Mouse (Mus musculus) midbrain, embryonic 14.5 days (tissue): ENCODE data around the gene Gm10644. TPM values are rescaled to one million over a fixed set of nuclear protein-coding genes. Genes with fewer than 3 reads are reported as not detected.

Experiments used
- ATAC-seq: fragments of 200-750 bp; cut with Nextera tagmentation; 2 replicates; pipeline ENCODE4 v1.8.0; 2017; ENCODE audit warnings: moderate number of reproducible peaks, moderate library complexity; ENCODE audit not compliant: low FRiP score, low TSS enrichment
- DNase-seq: peaks from one replicate; pipeline ENCODE4 v3.0.0-alpha.2; 2015
- H3K27ac ChIP-seq: fragments of 300-500 bp; sonication (generic); replicated peaks from 2 replicates; pipeline ENCODE4 v1.5.1; 2014; ENCODE audit warnings: mild to moderate bottlenecking, low read depth, low read length, moderate library complexity
- H3K27me3 ChIP-seq: fragments of 300-500 bp; sonication (generic); 2 replicates; pipeline ENCODE4 v1.6.1; 2014; ENCODE audit warnings: low read length, control low read depth, mixed read lengths; ENCODE audit not compliant: control insufficient read depth, insufficient read depth
- H3K36me3 ChIP-seq: fragments of 300-500 bp; sonication (generic); 2 replicates; pipeline ENCODE4 v1.6.1; 2014; ENCODE audit warnings: low read length, control low read depth; ENCODE audit not compliant: control insufficient read depth, insufficient read depth
- H3K4me1 ChIP-seq: fragments of 300-500 bp; sonication (generic); 2 replicates; pipeline ENCODE4 v1.6.1; 2014; ENCODE audit warnings: mild to moderate bottlenecking, antibody characterized with exemption, low read length, control low read depth; ENCODE audit not compliant: control insufficient read depth, insufficient read depth
- H3K4me2 ChIP-seq: fragments of 300-500 bp; sonication (generic); 2 replicates; pipeline ENCODE4 v1.6.1; 2014; ENCODE audit warnings: mild to moderate bottlenecking, low read length, moderate library complexity
- H3K4me3 ChIP-seq: fragments of 300-500 bp; sonication (generic); replicated peaks from 2 replicates; pipeline ENCODE4 v1.5.1; 2014; ENCODE audit warnings: low read depth, low read length
- H3K9ac ChIP-seq: fragments of 300-500 bp; sonication (generic); replicated peaks from 2 replicates; pipeline ENCODE4 v1.6.1; 2014; ENCODE audit warnings: mild to moderate bottlenecking, low read length, moderate library complexity
- H3K9me3 ChIP-seq: fragments of 300-500 bp; sonication (generic); 2 replicates; pipeline ENCODE4 v1.6.1; 2016; ENCODE audit warnings: low read length, control low read depth, mixed read lengths; ENCODE audit not compliant: control insufficient read depth
- WGBS: fragments of 180-500 bp; shearing (Covaris S2); extraction: QIAGEN DNeasy Blood & Tissue Kit; methylation state at CpG from one replicate; pipeline ENCODE4 v1.1.7; 2014; 5-methylcytosine and 5-hydroxymethylcytosine counted together
- polyA plus RNA-seq: library from polyadenylated mRNA; unstranded; fragments of >200 nt; fragmentation: Nextera tagmentation; extraction: Ambion mirVana; gene quantifications from 2 replicates; pipeline ENCODE4 v1.2.1, GENCODE M21; 2014

The Gm10644 gene
- polyA plus RNA-seq, 1 experiment from 2014 or later = 1.0 TPM

DNA sequence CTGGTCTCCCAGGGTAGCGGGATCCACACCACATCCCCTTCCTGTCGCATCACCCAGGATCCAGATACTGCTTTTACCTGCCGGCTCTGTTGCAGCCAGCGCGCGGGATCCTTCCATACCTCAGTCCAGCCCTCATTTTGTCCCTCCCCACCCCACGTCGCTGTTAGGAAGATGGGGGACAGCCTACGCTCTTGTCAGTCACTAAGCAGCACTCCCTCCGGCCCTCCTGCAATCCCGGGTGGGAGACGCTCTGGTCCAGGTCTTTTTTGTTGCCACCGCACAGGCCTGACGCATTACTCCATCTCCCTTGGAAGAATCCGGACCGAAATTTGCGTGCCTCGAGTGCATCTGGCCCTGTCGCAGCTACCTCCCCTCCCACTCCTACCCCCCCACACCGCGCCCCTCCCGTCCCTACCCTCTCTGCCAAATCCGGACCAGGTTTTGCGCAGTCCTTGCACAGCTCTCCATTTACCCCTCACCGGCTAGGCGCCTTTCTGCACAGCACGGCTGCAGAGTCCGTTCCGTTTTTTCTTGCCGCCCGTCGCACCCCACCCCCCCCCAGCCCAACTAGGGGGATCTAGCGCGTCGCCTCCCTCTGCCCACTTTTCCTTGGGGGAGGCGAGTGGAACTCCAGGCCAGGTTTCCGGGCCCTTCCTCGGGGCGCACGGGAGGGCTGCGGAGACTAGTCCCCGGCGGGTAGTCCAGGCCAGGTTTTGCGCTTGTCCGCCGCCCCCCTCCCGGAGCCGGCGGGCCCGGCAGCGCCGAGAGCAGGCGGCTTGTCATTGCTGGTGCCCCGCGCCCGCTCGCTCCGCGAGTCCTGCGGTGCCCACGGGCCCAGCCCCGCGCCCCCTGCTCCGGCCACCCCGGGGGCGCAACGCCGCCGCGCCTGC lies 55.4 kb downstream of the Gm10644 start, which contains the start of gene Adgrl1:
TSS of gene Adgrl1 (plus strand) at position 743 of the 890 bp plus-strand sequence.
- H3K4me2 ChIP-seq = peak within 1 kb of the TSS; percentile 60
- H3K27me3 ChIP-seq = no peaks in the 10 kb centered on the region
- H3K36me3 ChIP-seq = no peaks in the 10 kb centered on the region
- DNase-seq (peak; percentile 96), ATAC-seq (peak; percentile 93)
- peak within 1 kb of the TSS; percentile 99 for H3K27ac ChIP-seq
- under 1% methylated on average over 65 of the region's 70 CpGs for WGBS
- H3K4me1 ChIP-seq = peaks cover 44% of the 10 kb centered on the region
- no peaks in the 10 kb centered on the region for H3K9me3 ChIP-seq
- H3K4me3 ChIP-seq = peak within 1 kb of the TSS; percentile 99
- H3K9ac ChIP-seq = peak within 1 kb of the TSS; percentile 99

DNA sequence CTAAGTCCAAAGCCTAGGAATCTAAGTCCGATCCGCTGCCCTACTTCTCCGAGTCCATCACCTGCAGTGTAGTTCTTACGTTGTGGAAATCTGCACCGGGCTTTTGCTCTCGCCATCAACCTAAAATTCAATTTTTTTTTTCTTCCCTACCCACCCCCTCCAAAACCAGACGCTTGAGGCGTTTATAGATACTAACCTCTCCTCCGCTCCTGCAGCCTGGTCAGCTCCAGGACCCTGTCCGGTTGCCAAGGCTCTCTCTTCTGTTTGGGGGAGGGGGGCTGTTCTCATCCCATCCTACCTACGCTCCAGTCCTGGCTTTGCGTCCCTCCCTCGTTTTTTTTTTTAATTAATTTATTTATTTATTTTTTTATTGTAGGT lies 56.0 kb downstream of the Gm10644 start:
- WGBS = 1% methylated on average over 13 of the region's 13 CpGs
- peak overlapping the region; percentile 99 for H3K27ac ChIP-seq
- peak overlapping the region; percentile 99 for H3K9ac ChIP-seq
- H3K27me3 ChIP-seq = no peaks in the 10 kb centered on the region
- no peaks in the 10 kb centered on the region for H3K36me3 ChIP-seq
- H3K4me2 ChIP-seq = peak overlapping the region; percentile 60
- peak overlapping the region; percentile 99 for H3K4me3 ChIP-seq
- DNase-seq = peak; percentile 87
- peak; percentile 4 for ATAC-seq
- peaks cover 40% of the 10 kb centered on the region for H3K4me1 ChIP-seq
- no peaks in the 10 kb centered on the region for H3K9me3 ChIP-seq

DNA sequence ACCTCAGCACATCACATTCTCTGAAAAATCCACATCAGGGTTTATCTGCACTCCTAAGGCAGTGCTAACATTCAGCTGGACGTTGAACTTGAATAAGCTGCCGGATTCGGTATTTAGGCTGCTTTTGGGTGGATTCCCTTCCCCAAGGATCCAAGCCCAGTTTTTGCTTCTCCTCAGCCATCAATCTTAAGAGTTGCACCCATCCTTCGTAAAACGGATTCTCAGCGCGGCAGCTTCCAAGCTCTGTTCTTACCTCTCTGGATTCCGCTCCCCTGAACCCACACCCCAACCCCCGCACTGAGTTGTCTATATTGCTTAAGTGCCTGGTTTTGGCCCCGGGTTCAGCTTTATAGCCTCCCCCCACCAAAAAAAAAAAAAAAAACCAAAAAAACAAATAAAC lies 56.5 kb downstream of the Gm10644 start:
- Histone ChIP-seq H3K27ac (peak overlapping the region; percentile 99), H3K4me1 (peaks cover 35% of the 10 kb centered on the region), H3K9me3 (no peaks in the 10 kb centered on the region), H3K4me2 (peak overlapping the region; percentile 60), H3K36me3 (no peaks in the 10 kb centered on the region), H3K9ac (peak overlapping the region; percentile 99), H3K27me3 (no peaks in the 10 kb centered on the region; the same call in 1 of the 2 replicates), H3K4me3 (peak overlapping the region; percentile 99)
- DNase-seq (peak; percentile 71), ATAC-seq (no peak)
- 4% methylated on average over 10 of the region's 10 CpGs for WGBS

DNA sequence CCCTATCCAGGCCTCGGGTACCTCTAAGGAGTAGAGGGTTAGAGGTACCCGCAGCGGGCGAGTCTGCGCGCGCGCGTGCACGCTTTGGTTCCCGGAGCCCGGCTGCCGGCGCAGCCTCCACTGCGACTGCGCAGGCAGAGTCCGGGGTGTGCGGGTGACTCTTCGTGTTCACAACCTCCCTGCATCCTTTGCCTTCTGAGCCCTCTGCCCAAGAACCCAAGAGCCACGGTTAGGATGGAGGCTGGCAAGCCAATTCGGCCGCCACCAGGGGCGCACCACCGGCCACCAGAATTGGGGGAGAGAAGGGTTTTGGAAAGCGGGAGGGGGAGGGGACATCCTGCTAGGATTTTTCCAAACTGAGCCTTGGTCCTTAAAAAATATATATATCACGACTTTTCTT lies 57.8 kb downstream of the Gm10644 start:
- H3K4me1 ChIP-seq = peaks cover 24% of the 10 kb centered on the region
- peak overlapping the region; percentile 26; the same call in 1 of the 2 replicates for H3K9ac ChIP-seq
- ATAC-seq = no peak
- WGBS = 3% methylated on average over 26 of the region's 26 CpGs
- H3K27ac ChIP-seq = 0 out of 2 replicates have a peak overlapping the region, but pooled peaks have one; percentile 33
- no peaks in the 10 kb centered on the region for H3K9me3 ChIP-seq
- H3K4me3 ChIP-seq = peak overlapping the region; percentile 22
- H3K36me3 ChIP-seq = no peaks in the 10 kb centered on the region
- DNase-seq = peak; percentile 78
- H3K4me2 ChIP-seq = peak overlapping the region; percentile 60
- H3K27me3 ChIP-seq = no peaks in the 10 kb centered on the region; the same call in 1 of the 2 replicates

DNA sequence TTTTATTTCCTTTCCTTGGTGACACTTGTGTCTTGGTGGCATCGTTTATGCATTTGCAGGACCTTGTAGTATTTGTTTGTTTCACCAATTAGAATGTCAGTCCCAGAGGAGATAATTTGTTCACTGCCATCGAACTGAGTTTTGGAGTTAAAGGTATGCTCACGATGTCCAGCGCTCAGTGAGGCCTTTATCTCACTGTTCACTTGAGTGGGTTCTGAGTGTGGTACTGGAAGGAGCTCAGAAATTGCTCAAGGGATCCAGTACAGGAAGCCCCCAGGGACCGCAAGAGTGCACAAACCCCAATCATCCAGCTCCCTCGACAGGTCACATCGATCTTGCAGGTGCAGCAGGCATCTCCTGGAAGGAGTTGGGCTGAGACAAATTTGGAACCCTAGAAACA lies 58.5 kb downstream of the Gm10644 start:
- no peak overlapping the region for H3K27ac ChIP-seq
- H3K27me3 ChIP-seq = no peaks in the 10 kb centered on the region; the same call in 1 of the 2 replicates
- H3K4me1 ChIP-seq = peaks cover 17% of the 10 kb centered on the region
- 85% methylated on average over 7 of the region's 7 CpGs for WGBS
- no peaks in the 10 kb centered on the region for H3K9me3 ChIP-seq
- H3K4me2 ChIP-seq = peak overlapping the region; percentile 60; the same call in 1 of the 2 replicates
- H3K4me3 ChIP-seq = no peak overlapping the region
- DNase-seq (no peak), ATAC-seq (no peak)
- no peak overlapping the region for H3K9ac ChIP-seq
- H3K36me3 ChIP-seq = no peaks in the 10 kb centered on the region

DNA sequence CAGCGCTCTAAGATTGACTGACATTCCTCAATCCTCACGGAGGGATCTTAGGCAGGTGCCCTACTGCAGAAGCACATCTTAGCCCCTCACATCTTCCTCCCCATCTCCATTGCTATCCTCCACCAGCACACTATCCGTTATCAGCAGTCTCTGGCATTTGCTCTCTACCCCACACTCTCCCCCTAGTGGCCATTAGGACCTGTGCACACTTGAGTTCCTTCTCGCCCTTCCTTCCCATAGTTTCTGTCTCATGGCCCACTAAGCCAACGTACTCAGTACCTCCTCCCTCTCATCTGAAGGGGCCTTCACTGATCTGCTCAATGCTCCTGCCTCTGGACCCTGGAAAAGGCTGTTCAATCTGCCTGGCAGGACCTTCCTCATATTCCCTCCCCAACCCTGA lies 59.1 kb downstream of the Gm10644 start:
- DNase-seq (peak; percentile 81), ATAC-seq (no peak)
- WGBS = 6% methylated on average over 5 of the region's 5 CpGs
- H3K27me3 ChIP-seq = no peaks in the 10 kb centered on the region; the same call in 1 of the 2 replicates
- H3K4me3 ChIP-seq = no peak overlapping the region
- no peaks in the 10 kb centered on the region for H3K36me3 ChIP-seq
- H3K4me2 ChIP-seq = no peak overlapping the region
- peaks cover 17% of the 10 kb centered on the region for H3K4me1 ChIP-seq
- H3K9ac ChIP-seq = no peak overlapping the region
- no peak overlapping the region for H3K27ac ChIP-seq
- H3K9me3 ChIP-seq = no peaks in the 10 kb centered on the region

DNA sequence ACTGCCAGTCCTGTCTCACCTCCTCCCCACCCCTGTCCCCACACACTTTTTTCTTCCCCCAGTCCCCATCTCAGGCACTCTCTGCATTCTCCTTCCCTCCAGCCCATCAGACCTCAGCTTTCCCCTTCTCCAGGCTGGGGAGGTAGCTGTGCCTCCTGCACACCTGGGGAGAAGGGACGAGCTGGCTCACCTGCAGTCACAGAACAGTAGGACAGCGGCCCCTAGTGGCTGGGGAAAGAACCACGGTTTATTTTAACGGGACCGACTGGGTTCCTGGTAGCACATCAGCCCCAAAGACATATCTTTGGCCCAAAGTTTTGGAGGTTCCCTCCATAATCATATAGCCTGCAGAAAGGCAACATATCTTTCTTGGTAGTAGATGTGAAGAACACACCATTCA lies 61.1 kb downstream of the Gm10644 start:
- ATAC-seq (no peak), DNase-seq (peak; percentile 81)
- no peak overlapping the region for H3K4me3 ChIP-seq
- 5% methylated on average over 5 of the region's 5 CpGs for whole genome bisulfite sequencing
- H3K27me3 ChIP-seq = no peaks in the 10 kb centered on the region; the same call in 1 of the 2 replicates
- no peak overlapping the region for H3K4me2 ChIP-seq
- H3K27ac ChIP-seq = no peak overlapping the region
- H3K9ac ChIP-seq = no peak overlapping the region
- no peaks in the 10 kb centered on the region for H3K9me3 ChIP-seq
- H3K36me3 ChIP-seq = no peaks in the 10 kb centered on the region
- peaks cover 17% of the 10 kb centered on the region for H3K4me1 ChIP-seq

DNA sequence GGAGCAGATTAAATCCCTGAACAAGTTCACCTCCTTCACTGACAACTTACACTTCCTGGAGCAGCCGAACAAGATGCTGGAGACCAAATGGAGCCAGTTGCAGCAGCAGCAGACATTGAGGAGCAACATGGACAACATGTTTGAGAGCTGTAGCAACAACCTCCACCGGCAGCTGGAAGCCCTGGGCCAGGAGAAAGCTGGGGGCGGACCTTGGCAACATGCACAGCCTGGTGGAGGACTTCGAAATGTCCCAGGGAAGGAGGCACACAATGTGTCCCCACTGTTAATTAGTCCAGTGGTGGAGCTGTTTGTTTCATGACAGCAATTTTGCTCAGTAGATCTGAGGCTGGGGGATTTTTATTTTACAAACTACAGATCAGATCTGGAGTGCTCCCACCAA lies 62.9 kb downstream of the Gm10644 start:
- DNase-seq (no peak), ATAC-seq (no peak)
- 0 out of 2 replicates have a peak, but pooled peaks cover 2% of the 10 kb centered on the region for H3K4me1 ChIP-seq
- no peak overlapping the region for H3K27ac ChIP-seq
- H3K9ac ChIP-seq = no peak overlapping the region
- no peaks in the 10 kb centered on the region for H3K36me3 ChIP-seq
- H3K9me3 ChIP-seq = no peaks in the 10 kb centered on the region
- no peaks in the 10 kb centered on the region; the same call in 1 of the 2 replicates for H3K27me3 ChIP-seq
- H3K4me3 ChIP-seq = no peak overlapping the region
- 82% methylated on average over 4 of the region's 4 CpGs for WGBS
- H3K4me2 ChIP-seq = no peak overlapping the region
